Mouse (Mus musculus) MN1 (cell line): ENCODE measurements at regions not wholly inside any gene's neighbourhood (a gene's known extent, or its start where the extent isn't known, plus 50 kb on each side); places are given as distances from the start of the nearest gene placed in this dataset.

Experiments used
- DNase-seq: peaks from one replicate; pipeline ENCODE4 v3.0.0-alpha.2; 2016; ENCODE audit warnings: low spot score

DNA sequence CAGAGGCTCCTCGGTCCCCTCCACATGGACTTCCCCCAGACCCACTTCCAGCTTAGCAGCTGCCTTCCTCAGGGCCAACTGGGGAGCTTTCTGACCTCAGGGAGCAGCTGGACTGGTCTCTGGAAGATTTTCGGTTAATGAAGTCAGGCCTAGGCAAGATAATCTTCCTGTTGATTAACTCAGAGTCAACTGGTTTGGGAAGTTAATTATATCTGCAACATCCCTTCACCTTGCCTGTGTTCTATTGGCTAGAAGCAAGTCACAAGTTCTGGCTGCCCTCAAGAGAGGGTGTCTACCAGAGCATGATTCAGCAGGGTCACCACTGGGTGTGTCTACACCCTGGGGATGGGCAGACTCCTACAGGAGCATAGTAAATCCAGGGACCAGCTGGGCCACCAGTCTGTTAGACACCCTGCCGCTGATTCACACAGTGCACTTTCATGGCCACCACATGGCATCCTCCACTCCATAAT is 53.9 kb upstream of the Maml3 start:
- peak; percentile 79 for DNase-seq

DNA sequence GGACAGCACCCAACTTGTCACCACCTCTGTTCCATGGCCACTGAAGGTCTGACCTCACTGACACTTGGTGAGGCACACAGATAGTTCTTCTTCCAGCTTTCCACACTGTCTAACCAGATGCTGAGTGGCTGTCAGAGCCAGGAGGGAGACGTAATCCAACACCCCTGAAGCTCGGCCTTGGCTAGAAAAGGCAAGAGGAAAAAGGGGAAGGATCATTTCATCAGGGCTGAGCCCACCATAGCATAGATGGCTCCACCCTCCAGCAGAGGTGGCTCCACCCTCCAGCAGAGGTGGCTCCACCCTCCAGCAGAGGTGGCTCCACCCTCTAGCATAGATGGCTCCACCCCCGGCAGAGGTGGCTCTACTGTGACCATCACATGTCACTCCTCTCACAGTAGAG is 56.8 kb upstream of the Maml3 start:
- no peak for DNase-seq

DNA sequence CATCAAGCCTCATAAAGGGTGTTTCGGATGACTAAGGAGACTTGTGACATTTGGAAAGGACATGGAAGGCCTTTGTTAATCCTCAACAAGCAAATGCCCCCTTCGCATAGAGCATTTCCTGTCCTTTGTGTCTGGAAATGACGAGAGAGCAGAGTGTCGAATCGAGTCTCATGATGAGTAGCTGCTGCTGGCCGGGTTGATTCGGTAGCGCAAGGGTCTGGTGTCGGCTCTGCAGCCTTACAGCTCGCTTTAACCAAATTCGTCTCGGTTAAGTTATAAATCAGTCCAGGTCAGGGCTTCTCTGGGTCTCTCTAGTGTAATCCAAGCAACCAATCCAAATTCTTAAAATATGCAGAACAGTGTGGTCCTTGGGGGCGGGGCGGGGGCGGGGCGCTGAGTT is 59.1 kb upstream of the Maml3 start:
- DNase-seq: no peak

- no peak for DNase-seq
These were observed 62.5 kb upstream of the Maml3 start for GRCm38 (mm10) chr3:52167420-52167819.

DNA sequence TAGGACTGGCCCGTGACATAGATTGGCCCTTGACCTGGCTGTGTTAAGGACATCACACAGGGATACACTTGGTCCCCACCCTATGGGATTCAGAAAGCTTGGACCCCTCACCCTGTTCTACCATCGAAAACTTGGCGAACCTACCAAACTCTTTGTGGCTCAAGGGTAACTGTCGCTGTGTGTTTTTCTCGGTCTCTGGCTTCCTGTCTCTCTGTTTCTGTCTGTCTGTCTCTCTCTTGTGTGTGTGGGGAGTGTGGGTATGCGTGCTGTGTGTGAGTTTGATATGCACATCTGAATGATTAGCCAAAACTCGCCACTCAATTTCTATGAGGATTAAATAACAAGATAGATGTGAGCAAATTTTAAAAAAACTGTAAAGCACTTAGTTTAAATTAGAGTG is 66.0 kb upstream of the Maml3 start:
- DNase-seq: no peak

DNA sequence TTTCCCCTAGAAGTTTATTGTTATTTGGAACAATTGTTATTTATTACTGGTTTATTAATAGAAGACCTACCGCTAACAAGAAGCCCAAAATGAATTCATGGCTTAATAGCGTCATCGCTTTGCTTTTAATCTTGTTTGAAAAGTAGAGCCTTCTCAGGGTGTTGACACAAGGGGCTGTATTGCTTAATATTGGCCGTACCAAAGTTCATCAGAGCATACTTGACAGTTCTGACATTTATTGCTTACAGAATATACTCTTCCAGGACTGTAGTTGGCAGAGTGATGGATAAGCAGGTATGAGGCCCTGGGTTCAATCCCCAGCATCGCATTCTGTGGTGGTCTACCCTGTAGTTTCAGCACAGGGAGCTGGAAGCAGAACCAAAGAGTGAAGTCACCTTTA is 66.4 kb upstream of the Maml3 start:
- no peak for DNase-seq

DNA sequence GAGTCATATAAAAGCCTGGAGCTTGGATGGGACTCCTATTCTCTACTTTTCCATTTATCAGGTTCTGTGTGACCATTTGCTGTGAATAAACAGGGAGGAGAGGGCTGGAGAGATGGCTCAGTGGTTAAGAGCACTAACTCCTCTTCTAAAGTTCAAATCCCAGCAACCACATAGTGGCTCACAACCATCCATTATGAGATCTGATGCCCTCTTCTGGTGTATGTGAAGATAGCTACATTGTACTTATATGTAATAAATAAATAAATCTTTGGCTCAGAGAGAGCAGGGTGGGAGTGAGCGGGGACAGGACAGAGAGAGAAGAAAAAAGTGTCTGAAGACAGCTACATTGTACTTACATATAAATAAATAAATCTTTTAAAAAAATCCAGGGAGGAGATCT is 68.6 kb upstream of the Maml3 start:
- DNase-seq: no peak

DNA sequence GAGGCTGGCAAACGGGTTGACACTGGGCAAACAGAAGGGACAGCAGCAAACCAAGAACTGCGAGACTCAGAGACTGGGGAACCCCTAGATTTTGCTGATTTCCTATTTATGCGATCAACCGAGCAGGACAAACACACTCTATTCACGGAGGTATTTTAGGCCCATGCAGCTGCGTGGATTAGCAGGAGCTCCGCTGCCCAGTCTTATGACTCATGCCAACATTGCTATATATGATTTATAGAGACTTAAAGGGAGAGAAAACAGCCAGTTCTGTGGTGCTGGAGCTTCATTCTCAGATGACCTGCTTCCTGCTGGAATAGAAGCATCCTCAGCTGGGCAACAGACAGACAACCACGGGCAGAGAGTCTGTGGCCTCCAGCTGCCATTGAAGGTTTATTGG is 71.2 kb upstream of the Maml3 start:
- peak; percentile 56 for DNase-seq

GRCm38 (mm10) chr3:52178851-52179250 is 74.0 kb upstream of the Maml3 start:
- DNase-seq: peak; percentile 39

DNA sequence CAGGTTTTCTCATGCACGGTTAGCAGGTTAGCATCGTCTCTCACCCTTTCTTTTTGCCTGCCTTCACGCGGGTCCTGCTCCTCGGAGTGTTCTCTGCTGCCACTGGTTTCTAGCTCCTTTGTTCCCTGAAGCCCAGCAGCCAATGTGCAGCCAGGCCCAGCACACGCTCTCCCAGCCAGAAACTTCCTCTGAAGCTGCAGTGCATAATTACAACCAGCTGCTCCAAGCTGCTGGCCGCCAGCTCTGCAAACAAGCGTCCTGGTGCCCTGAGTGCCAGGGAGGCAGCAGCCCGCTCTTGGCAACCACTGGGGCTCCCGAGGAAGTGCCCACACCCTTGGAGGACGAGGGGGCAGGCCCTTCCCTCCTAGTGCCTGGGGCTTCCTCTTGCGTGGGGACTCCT is 74.8 kb upstream of the Maml3 start:
- peak; percentile 94 for DNase-seq

GRCm38 (mm10) chr3:52180306-52180705 is 75.4 kb upstream of the Maml3 start:
- DNase-seq: peak; percentile 68

DNA sequence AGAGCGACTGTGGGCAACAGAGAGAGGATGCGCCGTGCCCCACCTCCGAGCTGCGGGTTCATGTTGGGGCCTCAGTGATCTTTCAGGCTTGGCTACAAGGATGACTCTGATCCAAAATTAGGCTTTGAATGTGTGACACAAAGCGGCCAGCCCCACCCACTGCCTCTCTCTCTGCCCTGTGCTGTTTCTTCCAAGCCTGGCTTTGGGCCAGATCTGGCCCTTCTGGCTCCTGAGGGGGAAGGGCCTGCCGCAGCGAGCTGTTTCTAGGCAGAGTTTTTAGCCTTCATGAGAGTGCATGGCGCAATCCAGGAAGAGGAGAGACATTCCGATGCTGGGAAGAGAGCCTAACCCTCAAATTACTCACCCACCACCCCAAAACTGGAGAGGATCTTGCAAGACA is 75.9 kb upstream of the Maml3 start:
- DNase-seq: peak; percentile 97

GRCm38 (mm10) chr3:52181326-52182101 is 76.6 kb upstream of the Maml3 start:
- DNase-seq: peak; percentile 87

DNA sequence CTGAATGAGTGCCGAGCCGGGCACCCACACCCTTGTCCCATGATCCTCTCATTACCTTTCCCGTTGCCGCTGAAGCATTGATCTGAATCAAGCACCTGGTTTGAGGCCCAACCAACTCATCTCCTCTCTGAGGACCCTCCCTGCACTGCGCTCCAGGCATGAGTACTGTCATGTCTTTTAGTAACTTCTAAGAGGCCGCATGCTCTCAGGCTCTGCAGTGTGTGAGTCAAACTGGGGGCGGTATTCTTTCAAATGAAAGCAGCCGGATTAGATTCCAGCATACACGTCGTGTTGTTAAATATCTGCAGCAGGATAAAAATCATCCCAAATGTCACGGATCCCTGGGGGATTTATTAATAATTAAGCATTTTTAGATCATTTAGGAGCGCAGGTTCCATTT is 79.4 kb upstream of the Maml3 start:
- DNase-seq: no peak

DNA sequence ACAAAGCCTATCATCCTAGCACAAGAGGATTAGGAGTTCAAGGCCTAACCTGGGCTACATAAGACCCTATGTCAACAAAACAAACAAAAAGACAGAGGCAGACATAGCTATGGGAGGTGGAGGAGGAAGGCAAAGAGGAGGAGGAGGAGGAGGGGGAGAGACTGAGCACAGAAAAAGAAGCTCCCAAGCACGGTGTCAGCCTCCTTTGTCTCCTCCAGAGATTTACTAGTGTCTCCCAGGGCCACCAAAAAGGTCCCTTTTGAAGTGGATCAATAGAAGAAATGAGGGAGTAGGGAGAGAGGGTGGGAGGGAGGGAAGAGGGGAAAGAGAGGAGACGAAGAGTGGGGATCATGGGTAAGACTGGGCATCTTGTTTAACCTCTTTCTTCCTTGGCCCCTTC is 80.5 kb upstream of the Maml3 start:
- DNase-seq: no peak

DNA sequence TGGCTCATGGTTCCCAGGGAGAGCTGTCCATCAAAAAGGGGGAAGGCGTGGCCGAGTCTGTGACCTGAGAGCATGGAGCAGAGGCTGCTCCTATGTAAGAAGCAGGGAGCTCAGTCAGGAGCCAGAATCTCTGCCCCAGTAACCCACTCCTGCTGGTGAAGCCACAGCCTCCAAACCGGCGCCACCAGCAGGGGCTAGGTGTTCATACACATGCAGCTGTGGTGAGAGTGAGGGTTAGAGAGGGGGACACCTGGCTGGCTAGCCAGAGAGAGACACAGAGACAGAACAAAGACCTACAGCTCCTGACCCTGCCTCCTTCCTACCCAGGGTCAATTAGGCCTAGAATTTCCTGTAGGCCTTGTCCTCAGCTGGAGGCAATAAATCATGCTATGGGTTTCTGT is 80.7 kb upstream of the Foxo1 start:
- no peak for DNase-seq

- DNase-seq: no peak
These were observed 79.8 kb upstream of the Foxo1 start for GRCm38 (mm10) chr3:52188303-52188702.

DNA sequence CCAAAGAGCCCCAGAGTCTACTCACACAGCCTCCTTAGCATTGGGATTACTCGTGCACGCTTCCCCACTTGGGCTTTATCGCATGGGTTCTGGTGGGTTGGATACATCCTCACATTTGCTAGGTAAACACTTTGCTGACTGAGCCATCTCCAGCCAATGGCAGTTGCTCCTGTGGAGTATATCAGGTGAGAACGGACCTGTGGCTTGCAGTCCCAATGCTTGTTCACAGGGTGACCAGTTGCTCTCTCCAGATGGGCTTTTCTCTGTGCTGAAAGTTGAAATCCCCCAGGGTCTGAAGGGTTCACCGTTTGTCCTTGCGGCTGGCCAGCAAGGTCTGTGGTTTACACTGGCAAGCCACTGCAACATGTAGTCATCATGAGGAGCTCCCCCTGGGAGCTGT is 79.1 kb upstream of the Foxo1 start:
- no peak for DNase-seq

DNA sequence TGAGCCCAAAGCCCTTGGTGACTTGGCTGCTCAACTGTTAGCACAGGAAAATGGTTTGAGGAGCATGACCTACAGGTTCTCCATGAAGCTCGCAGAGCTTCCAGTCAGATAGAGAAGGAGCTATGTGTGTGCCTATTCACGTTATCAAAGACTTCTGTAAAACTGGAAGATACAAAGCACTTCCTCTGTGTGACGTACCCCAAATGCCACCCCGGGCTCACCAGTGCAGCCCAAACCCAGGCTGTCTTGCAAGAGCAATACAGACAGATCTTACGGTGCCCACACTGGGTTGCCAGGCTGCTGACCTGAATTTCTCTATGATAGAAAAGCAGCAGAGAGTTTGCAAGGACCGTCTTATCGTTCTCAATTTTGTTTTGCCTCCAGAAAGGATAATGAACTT is 78.1 kb upstream of the Foxo1 start:
- DNase-seq: no peak

DNA sequence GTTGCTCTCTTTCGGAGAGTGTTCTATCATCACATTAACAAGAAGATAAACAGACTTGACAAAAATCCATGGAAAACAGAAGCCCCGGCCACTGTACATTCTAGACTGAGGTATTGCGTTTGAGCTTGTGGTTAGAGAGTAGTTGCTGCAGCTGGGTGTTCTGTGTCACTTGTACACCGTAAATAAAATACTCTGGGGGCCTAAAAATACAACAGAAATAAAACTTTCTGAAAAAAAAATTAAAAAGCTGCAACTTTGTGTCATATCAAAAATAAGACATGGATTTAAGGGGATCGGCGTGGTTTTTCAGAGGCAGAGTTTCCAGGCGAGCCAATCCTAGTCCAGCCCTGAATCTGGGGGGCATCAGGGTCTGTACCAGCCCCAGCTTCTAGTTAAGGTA is 75.1 kb upstream of the Foxo1 start:
- DNase-seq: no peak

DNA sequence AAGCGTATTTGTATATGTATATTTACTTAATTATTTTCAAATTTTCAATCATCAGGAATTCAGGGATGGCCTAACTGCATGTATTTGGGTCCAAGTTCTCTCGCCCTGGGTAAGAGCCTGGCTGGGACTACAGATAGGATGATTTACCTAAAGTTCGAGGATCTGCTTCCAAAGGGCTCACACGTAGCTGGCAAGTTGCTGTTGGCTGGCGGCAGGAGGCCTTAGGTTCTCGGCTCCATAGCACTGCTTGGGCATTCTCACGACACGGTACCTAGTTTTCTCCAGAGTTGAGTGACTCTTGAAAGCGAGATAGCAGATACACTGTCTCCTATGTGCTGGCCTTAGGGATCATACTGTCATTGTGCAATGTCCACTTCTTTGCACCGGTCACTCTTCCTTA is 73.9 kb upstream of the Foxo1 start:
- DNase-seq: no peak

- DNase-seq: no peak
These were observed 72.7 kb upstream of the Foxo1 start for GRCm38 (mm10) chr3:52195486-52195885.

DNA sequence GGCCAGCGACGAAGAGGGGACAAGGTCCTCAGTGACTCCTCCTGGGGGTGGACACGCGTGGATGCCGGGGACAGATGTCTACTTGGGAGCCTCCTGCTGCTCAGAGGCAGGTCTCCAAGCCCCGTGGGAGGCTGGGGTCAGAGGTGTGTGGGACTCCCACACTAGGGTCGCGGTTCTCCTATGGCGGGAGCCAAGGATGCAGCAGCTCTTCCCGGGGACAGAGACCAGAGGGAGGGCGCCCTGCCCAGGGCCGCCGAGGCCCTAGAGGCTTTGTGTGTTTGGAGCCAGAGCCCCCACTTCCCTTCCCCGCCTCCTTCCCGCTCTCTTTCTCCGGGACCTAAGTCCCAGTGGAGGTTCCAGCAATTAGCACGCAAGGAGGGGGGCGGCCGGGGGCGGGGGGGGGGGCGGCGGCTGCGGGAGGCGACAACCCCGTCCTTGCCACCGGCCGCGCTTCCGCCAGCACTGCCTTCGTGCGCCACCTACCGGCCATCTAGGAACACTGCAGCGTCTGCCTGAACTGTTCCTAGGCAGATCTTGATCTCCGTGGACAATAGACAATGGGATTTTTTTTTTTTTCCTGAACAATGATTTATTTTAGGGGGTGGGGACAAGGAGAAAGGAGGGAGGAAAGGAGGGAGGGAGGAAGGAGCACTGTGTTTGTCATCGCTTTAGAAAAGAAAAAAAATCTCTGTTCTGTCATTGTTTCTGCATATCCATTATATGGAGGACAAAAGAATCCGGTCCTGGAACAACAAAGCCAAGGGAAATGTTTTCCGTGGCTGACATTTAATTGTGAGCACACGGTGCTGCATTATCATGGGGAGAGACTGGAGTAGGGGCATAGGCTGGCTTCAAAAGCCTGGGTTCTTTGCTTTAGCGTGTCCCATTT is 71.8 kb upstream of the Foxo1 start:
- peak; percentile 95 for DNase-seq

GRCm38 (mm10) chr3:52196936-52197246 is 71.2 kb upstream of the Foxo1 start:
- peak; percentile 56 for DNase-seq
